Mouse (Mus musculus): ENCODE data around the gene Gm17387. TPM values are rescaled to one million over a fixed set of nuclear protein-coding genes. Genes with fewer than 3 reads are reported as not detected.

Gm17387 gene
- not detected for polyA plus RNA-seq (2014; fragmentation: Illumina TruSeq; extraction: RNeasy Lipid Tissue Mini Kit (QIAGEN cat#74804); ENCODE audit: low read depth, low replicate concordance)

DNA sequence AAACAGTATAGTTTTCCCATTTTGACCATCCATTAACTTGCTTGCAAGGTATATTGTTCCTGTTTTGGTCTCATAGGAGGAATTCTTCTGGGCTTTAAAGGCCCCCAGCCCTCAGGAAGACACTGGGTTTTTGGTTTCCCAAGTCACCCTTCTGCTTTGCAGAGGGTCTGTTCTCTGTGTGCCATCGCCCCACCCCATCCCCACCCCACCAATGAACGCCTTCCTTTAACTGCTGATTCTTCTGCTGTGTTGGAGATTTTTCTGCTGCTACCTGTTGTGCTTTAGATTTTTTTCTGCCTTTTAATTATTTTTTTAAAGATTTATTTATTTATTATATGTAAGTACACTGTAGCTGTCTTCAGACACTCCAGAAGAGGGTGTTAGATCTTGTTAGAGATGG, at the start of gene Gm17387:
TSS of gene Gm17387 (plus strand) at position 301 of the 400 bp plus-strand sequence.

DNA sequence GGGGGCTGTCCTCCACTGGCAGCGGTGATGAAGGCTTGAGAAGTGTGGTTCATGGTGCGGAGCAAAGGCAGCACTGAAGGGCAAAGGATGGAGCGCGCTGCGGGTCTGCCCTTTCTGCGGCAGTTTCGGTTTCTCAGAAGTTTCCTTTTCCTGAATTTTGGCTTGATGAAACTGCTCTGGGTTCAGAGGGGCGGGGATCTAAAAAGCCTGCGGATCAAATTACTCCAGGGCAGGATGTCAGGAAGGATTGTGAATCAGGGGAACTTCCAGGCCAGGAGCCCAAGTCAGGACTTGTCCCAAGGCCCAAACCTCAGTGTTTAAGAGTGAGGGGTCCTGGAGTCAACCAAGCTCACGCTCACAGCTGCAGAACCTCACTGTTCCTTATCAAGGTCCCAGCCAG, 18.3 kb upstream of the Gm17387 start, which contains the start of gene Ifitm3:
TSS of gene Ifitm3 (minus strand) at position 178 of the 400 bp plus-strand sequence.

GRCm38 (mm10) chr7:141017824-141018223, 11.1 kb upstream of the Gm17387 start, which contains the start of gene Ifitm6:
Gene Ifitm6 (minus strand): TSS chr7:141017924.

DNA sequence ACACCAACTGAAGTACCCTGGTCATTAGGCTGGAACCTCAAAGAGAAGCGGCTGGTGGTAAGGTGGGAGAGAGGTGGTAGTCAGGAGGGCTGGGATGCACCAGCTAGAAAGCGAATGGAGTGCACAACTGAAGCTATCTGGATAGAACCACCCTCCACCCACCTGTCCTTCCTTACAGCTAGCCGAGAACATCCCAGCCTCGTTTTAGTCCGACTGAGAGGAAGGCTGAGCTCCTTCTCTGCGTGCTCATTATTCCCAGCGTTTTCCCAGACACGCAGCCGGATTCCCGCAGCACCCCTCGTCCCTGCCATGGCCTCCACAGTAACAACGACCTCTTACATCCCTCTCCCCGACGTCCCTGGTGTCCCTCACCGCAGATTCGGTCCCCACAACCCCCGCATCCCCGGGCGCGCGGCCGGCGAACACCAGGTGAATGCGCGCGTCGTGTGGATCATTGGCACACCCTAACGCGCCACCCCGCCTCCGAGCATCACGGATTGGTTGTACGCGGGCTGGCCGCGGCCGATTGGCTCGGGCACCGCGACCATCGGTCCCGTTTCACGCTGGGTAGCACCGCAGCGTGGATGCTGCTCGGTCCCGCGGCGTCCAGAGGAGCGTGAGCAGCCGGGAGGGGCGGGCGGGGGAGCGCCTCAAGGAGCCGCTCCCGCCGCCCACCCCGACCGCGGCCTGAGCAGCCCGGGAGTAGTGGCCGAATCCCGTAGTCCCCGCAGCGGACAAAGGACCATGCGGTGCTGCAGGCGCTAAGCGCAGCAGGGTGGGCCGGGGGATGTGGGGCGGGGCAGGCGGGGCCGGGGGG, 31.7 kb downstream of the Gm17387 start, which contains the start of gene B4galnt4:
TSS of gene B4galnt4 (plus strand) at position 679 of the 817 bp plus-strand sequence.

DNA sequence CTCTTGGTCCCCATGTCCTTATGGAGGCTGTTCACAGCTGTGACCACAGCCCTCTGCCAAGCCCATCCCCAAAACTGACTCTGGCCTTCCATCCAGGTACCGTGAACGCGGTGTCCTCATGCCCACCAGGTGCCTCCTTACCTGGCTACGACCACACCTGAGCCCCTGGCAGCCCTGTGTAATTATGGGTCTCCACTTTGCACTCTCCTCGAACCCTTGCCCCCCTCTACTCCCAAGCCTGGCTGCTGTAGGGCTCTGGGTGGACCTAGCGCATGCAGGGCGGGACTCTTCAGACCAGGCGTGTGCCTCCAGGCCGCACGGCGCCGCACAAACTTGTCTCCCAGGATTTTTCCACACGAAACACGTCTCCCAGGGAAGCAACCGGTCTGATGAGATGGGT, 48.9 kb downstream of the Gm17387 start, which contains the start of gene Pkp3:
TSS of gene Pkp3 (plus strand) at position 378 of the 400 bp plus-strand sequence.

Other genes starting within 250 kb of the Gm17387 start
- gene Syce1, start 241.3 kb upstream of the Gm17387 start, polyA plus RNA-seq (2014; fragmentation: Illumina TruSeq; extraction: RNeasy Lipid Tissue Mini Kit (QIAGEN cat#74804); ENCODE audit: low read depth, low replicate concordance), result not detected
- 1.5 TPM for gene Zfp941, start 207.0 kb upstream of the Gm17387 start, polyA plus RNA-seq (2014; fragmentation: Illumina TruSeq; extraction: RNeasy Lipid Tissue Mini Kit (QIAGEN cat#74804); ENCODE audit: low read depth, low replicate concordance)
- 11.3 TPM for gene Urah, start 194.1 kb upstream of the Gm17387 start, polyA plus RNA-seq (2014; fragmentation: Illumina TruSeq; extraction: RNeasy Lipid Tissue Mini Kit (QIAGEN cat#74804); ENCODE audit: low read depth, low replicate concordance)
- not detected for gene Scgb1c1, start 183.6 kb upstream of the Gm17387 start, polyA plus RNA-seq (2014; fragmentation: Illumina TruSeq; extraction: RNeasy Lipid Tissue Mini Kit (QIAGEN cat#74804); ENCODE audit: low read depth, low replicate concordance)
- not detected for gene Odf3, start 181.3 kb upstream of the Gm17387 start, polyA plus RNA-seq (2014; fragmentation: Illumina TruSeq; extraction: RNeasy Lipid Tissue Mini Kit (QIAGEN cat#74804); ENCODE audit: low read depth, low replicate concordance)
- gene Gm45785, start 172.8 kb upstream of the Gm17387 start, polyA plus RNA-seq (2014; fragmentation: Illumina TruSeq; extraction: RNeasy Lipid Tissue Mini Kit (QIAGEN cat#74804); ENCODE audit: low read depth, low replicate concordance), result not detected
- gene Ric8a, start 172.2 kb upstream of the Gm17387 start, polyA plus RNA-seq (2014; fragmentation: Illumina TruSeq; extraction: RNeasy Lipid Tissue Mini Kit (QIAGEN cat#74804); ENCODE audit: low read depth, low replicate concordance), result 6.9 TPM
- gene Bet1l, start 171.6 kb upstream of the Gm17387 start, polyA plus RNA-seq (2014; fragmentation: Illumina TruSeq; extraction: RNeasy Lipid Tissue Mini Kit (QIAGEN cat#74804); ENCODE audit: low read depth, low replicate concordance), result 3.0 TPM
- gene Psmd13, start 147.2 kb upstream of the Gm17387 start, polyA plus RNA-seq (2014; fragmentation: Illumina TruSeq; extraction: RNeasy Lipid Tissue Mini Kit (QIAGEN cat#74804); ENCODE audit: low read depth, low replicate concordance), result 117 TPM
- gene Sirt3, start 146.8 kb upstream of the Gm17387 start, polyA plus RNA-seq (2014; fragmentation: Illumina TruSeq; extraction: RNeasy Lipid Tissue Mini Kit (QIAGEN cat#74804); ENCODE audit: low read depth, low replicate concordance), result 8.5 TPM
- gene Cox8b, start 128.7 kb upstream of the Gm17387 start, polyA plus RNA-seq (2014; fragmentation: Illumina TruSeq; extraction: RNeasy Lipid Tissue Mini Kit (QIAGEN cat#74804); ENCODE audit: low read depth, low replicate concordance), result not detected
- gene Nlrp6, start 108.2 kb upstream of the Gm17387 start, polyA plus RNA-seq (2014; fragmentation: Illumina TruSeq; extraction: RNeasy Lipid Tissue Mini Kit (QIAGEN cat#74804); ENCODE audit: low read depth, low replicate concordance), result 26.6 TPM
- 0.82 TPM for gene Pgghg, start 87.7 kb upstream of the Gm17387 start, polyA plus RNA-seq (2014; fragmentation: Illumina TruSeq; extraction: RNeasy Lipid Tissue Mini Kit (QIAGEN cat#74804); ENCODE audit: low read depth, low replicate concordance)
- gene Ifitm5, start 78.8 kb upstream of the Gm17387 start, polyA plus RNA-seq (2014; fragmentation: Illumina TruSeq; extraction: RNeasy Lipid Tissue Mini Kit (QIAGEN cat#74804); ENCODE audit: low read depth, low replicate concordance), result not detected
- gene Gm45717, start 73.2 kb upstream of the Gm17387 start, polyA plus RNA-seq (2014; fragmentation: Illumina TruSeq; extraction: RNeasy Lipid Tissue Mini Kit (QIAGEN cat#74804); ENCODE audit: low read depth, low replicate concordance), result not detected
- 56.8 TPM for gene Ifitm2, start 73.1 kb upstream of the Gm17387 start, polyA plus RNA-seq (2014; fragmentation: Illumina TruSeq; extraction: RNeasy Lipid Tissue Mini Kit (QIAGEN cat#74804); ENCODE audit: low read depth, low replicate concordance)
- 9.0 TPM for gene Ifitm1, start 61.9 kb upstream of the Gm17387 start, polyA plus RNA-seq (2014; fragmentation: Illumina TruSeq; extraction: RNeasy Lipid Tissue Mini Kit (QIAGEN cat#74804); ENCODE audit: low read depth, low replicate concordance)
- gene Ifitm3, start 18.4 kb upstream of the Gm17387 start, polyA plus RNA-seq (2014; fragmentation: Illumina TruSeq; extraction: RNeasy Lipid Tissue Mini Kit (QIAGEN cat#74804); ENCODE audit: low read depth, low replicate concordance), result 7.6 TPM
- 1.4 TPM for gene Ifitm6, start 11.2 kb upstream of the Gm17387 start, polyA plus RNA-seq (2014; fragmentation: Illumina TruSeq; extraction: RNeasy Lipid Tissue Mini Kit (QIAGEN cat#74804); ENCODE audit: low read depth, low replicate concordance)
- 0.19 TPM for gene B4galnt4, start 32.0 kb downstream of the Gm17387 start, polyA plus RNA-seq (2014; fragmentation: Illumina TruSeq; extraction: RNeasy Lipid Tissue Mini Kit (QIAGEN cat#74804); ENCODE audit: low read depth, low replicate concordance)
- gene Pkp3, start 49.1 kb downstream of the Gm17387 start, polyA plus RNA-seq (2014; fragmentation: Illumina TruSeq; extraction: RNeasy Lipid Tissue Mini Kit (QIAGEN cat#74804); ENCODE audit: low read depth, low replicate concordance), result 0.69 TPM
- gene Sigirr, start 71.4 kb downstream of the Gm17387 start, polyA plus RNA-seq (2014; fragmentation: Illumina TruSeq; extraction: RNeasy Lipid Tissue Mini Kit (QIAGEN cat#74804); ENCODE audit: low read depth, low replicate concordance), result 2.9 TPM
- 59.9 TPM for gene Ano9, start 88.7 kb downstream of the Gm17387 start, polyA plus RNA-seq (2014; fragmentation: Illumina TruSeq; extraction: RNeasy Lipid Tissue Mini Kit (QIAGEN cat#74804); ENCODE audit: low read depth, low replicate concordance)
- 17.4 TPM for gene Ptdss2, start 93.3 kb downstream of the Gm17387 start, polyA plus RNA-seq (2014; fragmentation: Illumina TruSeq; extraction: RNeasy Lipid Tissue Mini Kit (QIAGEN cat#74804); ENCODE audit: low read depth, low replicate concordance)
- 2.4 TPM for gene Rnh1, start 143.7 kb downstream of the Gm17387 start, polyA plus RNA-seq (2014; fragmentation: Illumina TruSeq; extraction: RNeasy Lipid Tissue Mini Kit (QIAGEN cat#74804); ENCODE audit: low read depth, low replicate concordance)
- gene Hras, start 164.9 kb downstream of the Gm17387 start, polyA plus RNA-seq (2014; fragmentation: Illumina TruSeq; extraction: RNeasy Lipid Tissue Mini Kit (QIAGEN cat#74804); ENCODE audit: low read depth, low replicate concordance), result 5.6 TPM
- gene Lrrc56, start 165.0 kb downstream of the Gm17387 start, polyA plus RNA-seq (2014; fragmentation: Illumina TruSeq; extraction: RNeasy Lipid Tissue Mini Kit (QIAGEN cat#74804); ENCODE audit: low read depth, low replicate concordance), result 1.1 TPM
- gene Lmntd2, start 184.9 kb downstream of the Gm17387 start, polyA plus RNA-seq (2014; fragmentation: Illumina TruSeq; extraction: RNeasy Lipid Tissue Mini Kit (QIAGEN cat#74804); ENCODE audit: low read depth, low replicate concordance), result 0.66 TPM
- 12.7 TPM for gene Rassf7, start 186.7 kb downstream of the Gm17387 start, polyA plus RNA-seq (2014; fragmentation: Illumina TruSeq; extraction: RNeasy Lipid Tissue Mini Kit (QIAGEN cat#74804); ENCODE audit: low read depth, low replicate concordance)
- 19.9 TPM for gene Phrf1, start 199.7 kb downstream of the Gm17387 start, polyA plus RNA-seq (2014; fragmentation: Illumina TruSeq; extraction: RNeasy Lipid Tissue Mini Kit (QIAGEN cat#74804); ENCODE audit: low read depth, low replicate concordance)
- 74.8 TPM for gene Irf7, start 237.3 kb downstream of the Gm17387 start, polyA plus RNA-seq (2014; fragmentation: Illumina TruSeq; extraction: RNeasy Lipid Tissue Mini Kit (QIAGEN cat#74804); ENCODE audit: low read depth, low replicate concordance)
- gene Cdhr5, start 247.7 kb downstream of the Gm17387 start, polyA plus RNA-seq (2014; fragmentation: Illumina TruSeq; extraction: RNeasy Lipid Tissue Mini Kit (QIAGEN cat#74804); ENCODE audit: low read depth, low replicate concordance), result 135 TPM

Measured in sigmoid colon, adult 10 weeks (tissue).